Mouse (Mus musculus): ENCODE results near the gene Pcdh10. TPM values are rescaled to one million over a fixed set of nuclear protein-coding genes. Genes with fewer than 3 reads are reported as not detected.
A peak's percentile ranks its signal among the peaks of the same experiment; 100 is the strongest.

The Pcdh10 gene
- total RNA-seq (2021), result 1 to 10 TPM; 2.0 to 2.7 TPM
- long read RNA-seq, experiment 1, full-length matches to known transcripts, result 1 of 1 reads
- long read RNA-seq, experiment 1, partial matches to known transcripts, result 0 of 1 reads
- long read RNA-seq, experiment 1, other reads (novel, unspliced or antisense), result 0 of 1 reads
- long read RNA-seq, experiment 2, full-length matches to known transcripts, result 1 of 1 reads
- long read RNA-seq, experiment 2, partial matches to known transcripts, result 0 of 1 reads
- long read RNA-seq, experiment 2, other reads (novel, unspliced or antisense), result 0 of 1 reads

GRCm38 (mm10) chr3:45378145-45378544 is at the start of gene Pcdh10:
Gene Pcdh10, plus strand, starts transcription at chr3:45378398.
- DNase-seq (ENCODE audit: low spot score in 2 of 2), result peak; percentile 87 to 93

DNA sequence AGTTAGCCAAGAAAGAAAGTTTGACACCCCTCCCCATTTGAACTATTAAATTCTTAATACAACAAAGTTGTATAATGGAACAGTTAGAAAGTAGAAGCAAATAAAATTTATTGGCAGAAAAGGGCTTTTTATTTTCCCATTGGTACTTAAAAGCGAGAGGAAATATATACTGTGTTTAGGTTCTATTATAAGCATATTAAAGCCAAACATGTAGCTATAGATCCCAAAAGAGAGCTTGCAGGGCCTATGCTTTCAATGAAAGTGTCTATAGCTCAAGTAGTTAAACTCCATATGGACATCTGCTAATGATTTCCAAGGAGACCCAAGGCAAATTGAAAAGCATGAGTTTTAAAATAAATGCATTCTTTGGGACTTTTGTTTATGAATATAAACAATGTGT is 22.3 kb upstream of the Pcdh10 start:
- no peak for DNase-seq (ENCODE audit: low spot score in 2 of 2)

DNA sequence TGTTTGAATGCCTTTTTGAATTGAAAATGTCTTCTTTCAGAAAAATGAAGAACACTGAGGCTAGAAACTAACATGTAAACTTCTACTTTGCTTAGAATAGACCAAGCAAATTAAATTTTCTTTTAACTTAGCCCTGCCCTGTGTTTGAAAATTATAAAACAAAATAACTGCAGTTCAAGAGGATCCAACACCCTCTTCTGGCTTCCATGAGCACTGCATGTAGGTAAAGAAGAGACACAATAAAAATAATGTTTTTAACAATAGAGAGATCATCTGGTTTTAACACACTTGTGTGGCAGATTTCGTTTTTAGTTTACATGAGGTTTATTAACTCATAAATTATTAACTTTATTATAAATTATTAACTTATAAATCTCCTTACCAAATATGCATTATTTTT is 9.2 kb upstream of the Pcdh10 start:
- no peak for DNase-seq (ENCODE audit: low spot score in 2 of 2)

DNA sequence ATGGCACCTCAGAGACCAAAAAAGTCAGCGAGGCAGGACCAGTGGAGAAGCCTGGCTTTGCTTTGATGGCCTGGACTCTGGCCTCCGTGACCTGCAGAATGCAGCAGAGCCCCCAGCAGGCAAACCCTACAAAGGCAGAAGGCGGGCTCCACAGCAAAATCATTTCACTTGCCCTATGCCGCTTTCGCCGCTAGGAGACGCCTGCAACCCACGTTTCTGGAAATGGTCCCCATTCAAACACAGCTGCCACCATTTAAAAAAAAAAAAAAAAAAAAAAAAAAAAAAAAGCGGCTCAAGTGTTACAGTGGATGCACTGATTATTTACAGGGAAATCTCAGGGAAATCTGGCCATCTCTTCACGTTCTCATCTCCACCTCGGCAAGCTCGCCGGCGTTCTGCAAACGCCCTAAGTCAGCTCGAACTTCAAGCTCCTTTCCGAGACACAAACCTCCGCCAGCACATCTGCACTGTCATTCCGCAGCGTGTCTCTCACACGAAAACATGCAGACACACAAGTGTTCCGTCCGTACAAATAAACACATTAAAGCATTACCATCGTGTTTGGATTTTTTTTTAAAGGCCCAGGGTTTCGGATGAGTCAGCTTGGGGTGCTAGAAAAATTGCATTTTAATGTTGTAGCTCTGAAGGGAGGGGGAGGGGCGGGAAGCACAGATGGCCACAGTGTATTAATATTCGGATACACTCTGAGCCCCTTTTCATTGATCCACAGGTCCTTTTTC is 2.3 kb upstream of the Pcdh10 start:
- peak; percentile 40 to 62 for DNase-seq (ENCODE audit: low spot score in 2 of 2)

- peak in 1 of 2 experiments; percentile 50 for DNase-seq (ENCODE audit: low spot score in 2 of 2)
Observed at GRCm38 (mm10) chr3:45376501-45377390, 1.5 kb upstream of the Pcdh10 start.

GRCm38 (mm10) chr3:45377391-45377998 is 703 bp upstream of the Pcdh10 start:
- peak in 1 of 2 experiments; percentile 14 for DNase-seq (ENCODE audit: low spot score in 2 of 2)

- peak in 1 of 2 experiments; percentile 8 for DNase-seq (ENCODE audit: low spot score in 2 of 2)
Observed at GRCm38 (mm10) chr3:45379541-45379971, 1.4 kb downstream of the Pcdh10 start.

- DNase-seq (ENCODE audit: low spot score in 2 of 2), result peak in 1 of 2 experiments; percentile 12
Observed at GRCm38 (mm10) chr3:45379972-45380761, 2.0 kb downstream of the Pcdh10 start.

GRCm38 (mm10) chr3:45380811-45381761 is 2.9 kb downstream of the Pcdh10 start:
- DNase-seq (ENCODE audit: low spot score in 2 of 2), result peak in 1 of 2 experiments; percentile 14

GRCm38 (mm10) chr3:45382032-45382755 is 4.0 kb downstream of the Pcdh10 start:
- DNase-seq (ENCODE audit: low spot score in 2 of 2), result no peak

DNA sequence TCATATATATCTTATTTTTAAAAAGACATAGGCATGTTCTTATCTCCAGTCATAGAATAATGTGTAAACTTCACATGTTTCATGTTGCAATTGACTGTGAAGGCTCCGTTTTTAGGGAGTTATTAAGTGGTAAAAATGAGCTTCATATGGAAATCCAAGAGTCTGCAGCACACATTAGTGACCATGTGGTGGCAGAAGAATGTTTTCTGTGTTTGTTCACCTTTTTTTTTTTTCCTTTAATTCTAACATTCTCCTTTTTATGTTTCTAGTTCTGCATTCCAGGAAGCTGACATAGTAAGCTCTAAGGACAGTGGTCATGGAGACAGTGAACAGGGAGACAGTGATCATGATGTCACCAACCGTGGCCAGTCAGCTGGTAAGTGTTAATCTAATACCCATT is 5.6 kb downstream of the Pcdh10 start:
- DNase-seq (ENCODE audit: low spot score in 2 of 2), result no peak

- no peak for DNase-seq (ENCODE audit: low spot score in 2 of 2)
Observed at GRCm38 (mm10) chr3:45385028-45385427, 6.8 kb downstream of the Pcdh10 start.

DNA sequence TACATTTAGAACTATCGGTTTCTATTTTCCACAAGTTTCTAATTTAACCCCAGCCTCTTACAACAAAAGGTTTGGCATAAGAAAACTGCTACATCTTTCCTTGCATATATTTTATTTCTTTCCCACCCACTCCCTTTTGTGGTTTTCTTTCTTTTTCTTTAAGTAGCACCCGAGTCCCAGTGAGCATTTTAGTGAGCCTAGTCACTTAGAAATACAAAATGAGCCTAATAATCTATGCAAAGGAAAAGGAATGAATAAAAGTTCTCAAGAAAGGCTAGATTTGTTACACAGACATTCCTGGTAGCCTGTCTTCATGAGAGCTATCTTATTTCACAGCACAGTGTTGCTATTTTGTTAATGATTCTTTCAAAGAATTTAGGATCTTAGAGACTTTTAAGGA is 7.3 kb downstream of the Pcdh10 start:
- DNase-seq (ENCODE audit: low spot score in 2 of 2), result no peak

GRCm38 (mm10) chr3:45386512-45386911 is 8.3 kb downstream of the Pcdh10 start:
- DNase-seq (ENCODE audit: low spot score in 2 of 2), result no peak

DNA sequence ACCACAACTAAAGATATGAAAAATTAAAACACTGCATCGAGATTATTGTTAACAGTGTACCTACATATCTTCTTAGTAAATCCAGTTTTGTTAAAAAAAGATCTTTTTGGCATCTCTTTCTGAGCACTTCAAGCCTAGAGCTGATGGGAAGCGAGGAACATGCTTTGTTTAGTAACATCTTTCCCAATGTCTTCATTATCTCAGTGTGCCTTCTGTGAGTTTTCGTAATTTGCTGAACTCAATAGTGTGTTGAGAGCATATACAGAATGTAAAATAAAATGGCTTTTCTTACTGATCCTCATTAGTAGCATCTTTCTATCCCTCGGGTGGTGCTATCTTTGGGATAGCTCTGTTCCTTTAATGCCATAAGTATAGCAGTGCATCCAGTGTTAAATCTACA is 18.9 kb downstream of the Pcdh10 start:
- DNase-seq (ENCODE audit: low spot score in 2 of 2), result no peak

- no peak for DNase-seq (ENCODE audit: low spot score in 2 of 2)
Observed at GRCm38 (mm10) chr3:45403239-45403638, 25.0 kb downstream of the Pcdh10 start.

- DNase-seq (ENCODE audit: low spot score in 2 of 2), result no peak
Observed at GRCm38 (mm10) chr3:45431691-45432090, 53.5 kb downstream of the Pcdh10 start.

DNA sequence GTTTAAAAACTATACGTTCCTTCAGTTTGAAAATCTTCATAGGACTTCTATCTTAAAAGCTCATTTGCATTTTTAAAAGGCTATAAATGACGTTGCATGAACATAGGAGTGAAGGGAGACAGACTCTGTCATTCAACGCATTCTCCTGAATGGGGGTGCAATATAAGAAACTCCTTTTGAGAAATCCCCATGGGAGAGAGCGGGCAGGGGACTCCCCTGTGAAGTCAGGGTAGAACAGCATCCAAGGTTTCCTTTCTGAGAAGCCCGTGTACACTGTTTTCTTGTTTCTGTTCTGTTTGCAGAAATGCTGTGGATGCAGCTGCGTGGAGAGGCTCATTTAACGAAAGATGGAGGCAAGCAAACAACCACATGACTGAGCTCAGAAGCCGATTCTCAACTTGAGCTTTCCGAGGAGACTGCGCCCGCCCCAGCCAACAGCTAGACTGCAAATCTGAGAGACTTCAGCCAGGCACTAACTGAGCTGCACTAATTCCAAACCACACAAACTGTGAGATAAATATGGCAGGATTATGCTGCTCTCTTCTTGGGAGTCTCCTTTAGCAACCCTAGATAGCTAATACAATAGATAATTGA is 54.1 kb downstream of the Pcdh10 start:
- no peak for DNase-seq (ENCODE audit: low spot score in 2 of 2)

Measured in gastrocnemius, postnatal 4 days (tissue).